Mouse (Mus musculus) stomach, embryonic 15.5 days (tissue): ENCODE measurements around the gene Ldlrad2. TPM values are rescaled to one million over a fixed set of nuclear protein-coding genes. Genes with fewer than 3 reads are reported as not detected.
A peak's percentile ranks its signal among the peaks of the same experiment; 100 is the strongest.
"Not testable (repeated sequence)": the region's sequence is repeated elsewhere in the genome, so short reads cannot be mapped to it uniquely, and the experiment has no call there.

Experiments
- ATAC-seq: fragments of 200-750 bp; cut with Nextera tagmentation; 2 replicates; pipeline ENCODE4 v1.8.0; 2017; ENCODE audit warnings: low read depth, moderate number of reproducible peaks, moderate TSS enrichment; ENCODE audit not compliant: insufficient read depth, low FRiP score
- H3K27ac ChIP-seq: fragments of 300-500 bp; sonication (generic); 2 replicates; pipeline ENCODE4 v1.5.1; 2015; ENCODE audit warnings: mild to moderate bottlenecking, inconsistent platforms
- H3K27me3 ChIP-seq: fragments of 300-500 bp; sonication (generic); replicated peaks from 2 replicates; pipeline ENCODE4 v1.6.1; 2015; ENCODE audit warnings: inconsistent platforms
- H3K36me3 ChIP-seq: fragments of 300-500 bp; sonication (generic); 2 replicates; pipeline ENCODE4 v1.6.1; 2015; ENCODE audit warnings: inconsistent platforms
- H3K4me1 ChIP-seq: fragments of 300-500 bp; sonication (generic); 2 replicates; pipeline ENCODE4 v1.6.1; 2015; ENCODE audit warnings: inconsistent platforms
- H3K4me2 ChIP-seq: fragments of 300-500 bp; sonication (generic); 2 replicates; pipeline ENCODE4 v1.6.1; 2015; ENCODE audit warnings: mild to moderate bottlenecking, inconsistent platforms
- H3K4me3 ChIP-seq: fragments of 300-500 bp; sonication (generic); replicated peaks from 2 replicates; pipeline ENCODE4 v1.5.1; 2015; ENCODE audit warnings: inconsistent platforms
- H3K9ac ChIP-seq: fragments of 300-500 bp; sonication (generic); 2 replicates; pipeline ENCODE4 v1.6.1; 2015; ENCODE audit warnings: inconsistent platforms
- H3K9me3 ChIP-seq: fragments of 300-500 bp; sonication (generic); 2 replicates; pipeline ENCODE4 v1.6.1; 2016; ENCODE audit warnings: inconsistent platforms
- WGBS: fragments of 180-500 bp; shearing (Covaris S2); methylation state at CpG from one replicate; pipeline ENCODE4 v1.1.7; 2015; 5-methylcytosine and 5-hydroxymethylcytosine counted together
- polyA plus RNA-seq: library from polyadenylated mRNA; unstranded; fragments of >200 nt; fragmentation: Nextera tagmentation; extraction: Ambion mirVana; gene quantifications from 2 replicates; pipeline ENCODE4 v1.2.1, GENCODE M21; 2015

Gene Ldlrad2
- polyA plus RNA-seq, 1 experiment from 2014 or later: not detected

- no peak for ATAC-seq
- Histone ChIP-seq H3K9me3 (no peaks in the 10 kb centered on the region), H3K4me3 (no peak overlapping the region), H3K36me3 (no peaks in the 10 kb centered on the region), H3K27me3 (no peaks in the 10 kb centered on the region), H3K9ac (no peak overlapping the region), H3K4me1 (peaks cover 11% of the 10 kb centered on the region; the same call in 1 of the 2 replicates), H3K4me2 (no peak overlapping the region), H3K27ac (no peak overlapping the region)
- WGBS: 87% methylated on average over 4 of the region's 4 CpGs
Measured at GRCm38 (mm10) chr4:137590961-137591360, 16.6 kb upstream of the Ldlrad2 start.

- Histone ChIP-seq H3K9me3 (no peaks in the 10 kb centered on the region), H3K4me3 (no peak overlapping the region), H3K4me1 (no peaks in the 10 kb centered on the region), H3K9ac (no peak overlapping the region), H3K4me2 (no peak overlapping the region), H3K27ac (no peak overlapping the region), H3K27me3 (no peaks in the 10 kb centered on the region), H3K36me3 (no peaks in the 10 kb centered on the region)
- no peak for ATAC-seq
- WGBS: 90% methylated on average over 3 of the region's 3 CpGs
Measured at GRCm38 (mm10) chr4:137589586-137589985, 15.2 kb upstream of the Ldlrad2 start.

GRCm38 (mm10) chr4:137589095-137589494 is 14.7 kb upstream of the Ldlrad2 start:
- 75% methylated on average over 2 of the region's 3 CpGs for WGBS
- not testable (repeated sequence) for H3K27ac ChIP-seq, H3K9ac ChIP-seq, H3K4me3 ChIP-seq, H3K9me3 ChIP-seq, H3K27me3 ChIP-seq, H3K4me2 ChIP-seq, ATAC-seq, H3K4me1 ChIP-seq, H3K36me3 ChIP-seq

GRCm38 (mm10) chr4:137581815-137582214 is 7.4 kb upstream of the Ldlrad2 start:
- H3K4me2 ChIP-seq: no peak overlapping the region
- no peak overlapping the region for H3K9ac ChIP-seq
- WGBS: 42% methylated on average over 3 of the region's 3 CpGs
- H3K9me3 ChIP-seq: no peaks in the 10 kb centered on the region
- H3K4me3 ChIP-seq: no peak overlapping the region
- no peaks in the 10 kb centered on the region for H3K36me3 ChIP-seq
- H3K27ac ChIP-seq: no peak overlapping the region
- 0 out of 2 replicates have a peak, but pooled peaks cover 4% of the 10 kb centered on the region for H3K27me3 ChIP-seq
- ATAC-seq: no peak
- peaks cover 9% of the 10 kb centered on the region for H3K4me1 ChIP-seq

- WGBS: 56% methylated on average over 2 of the region's 2 CpGs
- H3K36me3 ChIP-seq: no peaks in the 10 kb centered on the region
- H3K9ac ChIP-seq: no peak overlapping the region
- no peak for ATAC-seq
- H3K27ac ChIP-seq: peak overlapping the region; percentile 11; the same call in 1 of the 2 replicates
- 0 out of 2 replicates have a peak, but pooled peaks cover 4% of the 10 kb centered on the region for H3K27me3 ChIP-seq
- H3K9me3 ChIP-seq: no peaks in the 10 kb centered on the region
- H3K4me1 ChIP-seq: peaks cover 9% of the 10 kb centered on the region
- no peak overlapping the region for H3K4me2 ChIP-seq
- H3K4me3 ChIP-seq: no peak overlapping the region
Measured at GRCm38 (mm10) chr4:137580299-137580698, 5.9 kb upstream of the Ldlrad2 start.

- H3K4me1 ChIP-seq: peaks cover 9% of the 10 kb centered on the region
- no peak overlapping the region for H3K9ac ChIP-seq
- peak overlapping the region; percentile 11; the same call in 1 of the 2 replicates for H3K27ac ChIP-seq
- no peak for ATAC-seq
- 35% methylated on average over 4 of the region's 4 CpGs for WGBS
- H3K27me3 ChIP-seq: 0 out of 2 replicates have a peak, but pooled peaks cover 4% of the 10 kb centered on the region
- no peak overlapping the region for H3K4me3 ChIP-seq
- no peak overlapping the region for H3K4me2 ChIP-seq
- no peaks in the 10 kb centered on the region for H3K36me3 ChIP-seq
- no peaks in the 10 kb centered on the region for H3K9me3 ChIP-seq
Measured at GRCm38 (mm10) chr4:137579789-137580188, 5.4 kb upstream of the Ldlrad2 start.

GRCm38 (mm10) chr4:137578181-137578845 is 3.9 kb upstream of the Ldlrad2 start:
- WGBS: 4% methylated on average over 39 of the region's 39 CpGs
- Histone ChIP-seq H3K4me3 (peak overlapping the region; percentile 31), H3K4me2 (peak overlapping the region; percentile 65), H3K4me1 (peaks cover 9% of the 10 kb centered on the region), H3K9me3 (no peaks in the 10 kb centered on the region), H3K27me3 (0 out of 2 replicates have a peak, but pooled peaks cover 4% of the 10 kb centered on the region), H3K36me3 (no peaks in the 10 kb centered on the region), H3K9ac (no peak overlapping the region), H3K27ac (no peak overlapping the region)
- no peak for ATAC-seq

GRCm38 (mm10) chr4:137577486-137577885 is 3.1 kb upstream of the Ldlrad2 start:
- H3K4me1 ChIP-seq: peaks cover 9% of the 10 kb centered on the region
- WGBS: 97% methylated on average over 12 of the region's 12 CpGs
- no peak for ATAC-seq

GRCm38 (mm10) chr4:137569873-137570272 is 4.5 kb downstream of the Ldlrad2 start:
- Histone ChIP-seq H3K9me3 (no peaks in the 10 kb centered on the region), H3K4me2 (no peak overlapping the region), H3K36me3 (peaks cover 29% of the 10 kb centered on the region), H3K9ac (no peak overlapping the region), H3K27ac (no peak overlapping the region), H3K4me3 (no peak overlapping the region), H3K4me1 (no peaks in the 10 kb centered on the region), H3K27me3 (no peaks in the 10 kb centered on the region)
- 79% methylated on average over 9 of the region's 9 CpGs for WGBS
- no peak for ATAC-seq

More at GRCm38 (mm10) chr4:137577486-137577885, 3.1 kb upstream of the Ldlrad2 start:
- Histone ChIP-seq H3K27me3 (0 out of 2 replicates have a peak, but pooled peaks cover 4% of the 10 kb centered on the region), H3K9me3 (no peaks in the 10 kb centered on the region), H3K27ac (no peak overlapping the region), H3K4me2 (no peak overlapping the region), H3K4me3 (no peak overlapping the region), H3K9ac (no peak overlapping the region), H3K36me3 (no peaks in the 10 kb centered on the region)

- Histone ChIP-seq H3K9me3 (no peaks in the 10 kb centered on the region), H3K4me1 (no peaks in the 10 kb centered on the region), H3K4me2 (no peak overlapping the region), H3K36me3 (peaks cover 61% of the 10 kb centered on the region), H3K9ac (no peak overlapping the region), H3K27me3 (no peaks in the 10 kb centered on the region), H3K27ac (no peak overlapping the region), H3K4me3 (no peak overlapping the region)
- no peak for ATAC-seq
- WGBS: 89% methylated on average over 16 of the region's 16 CpGs
Measured at GRCm38 (mm10) chr4:137556673-137557210, 17.6 kb downstream of the Ldlrad2 start.

- WGBS: 92% methylated on average over 17 of the region's 17 CpGs
- ATAC-seq: no peak
- Histone ChIP-seq H3K27ac (no peak overlapping the region), H3K9ac (no peak overlapping the region), H3K9me3 (no peaks in the 10 kb centered on the region), H3K4me3 (no peak overlapping the region), H3K27me3 (no peaks in the 10 kb centered on the region), H3K4me1 (no peaks in the 10 kb centered on the region), H3K36me3 (peaks cover 79% of the 10 kb centered on the region), H3K4me2 (no peak overlapping the region)
Measured at GRCm38 (mm10) chr4:137553466-137553865, 20.9 kb downstream of the Ldlrad2 start.

GRCm38 (mm10) chr4:137546003-137546525 is 28.3 kb downstream of the Ldlrad2 start:
- no peak overlapping the region for H3K4me3 ChIP-seq
- no peak for ATAC-seq
- H3K4me1 ChIP-seq: no peaks in the 10 kb centered on the region
- no peak overlapping the region for H3K27ac ChIP-seq
- no peak overlapping the region for H3K4me2 ChIP-seq
- no peak overlapping the region for H3K9ac ChIP-seq
- 78% methylated on average over 5 of the region's 5 CpGs for WGBS
- peaks cover 93% of the 10 kb centered on the region for H3K36me3 ChIP-seq
- H3K27me3 ChIP-seq: no peaks in the 10 kb centered on the region
- H3K9me3 ChIP-seq: no peaks in the 10 kb centered on the region
